Mouse (Mus musculus): ENCODE results near the gene Fam76b. TPM values are rescaled to one million over a fixed set of nuclear protein-coding genes. Genes with fewer than 3 reads are reported as not detected.
A peak's percentile ranks its signal among the peaks of the same experiment; 100 is the strongest.

The Fam76b gene
- total and polyA plus RNA-seq, 2 experiments from 2014 or later = 13.3 to 43.1 TPM

- Histone ChIP-seq H3K9me3 (ENCODE audit: low read length) (no peaks in the 10 kb centered on the region), H3K9ac (0 out of 2 replicates have a peak overlapping the region, but pooled peaks have one; percentile 18), H3K36me3 (ENCODE audit: insufficient read depth) (no peaks in the 10 kb centered on the region), H3K4me3 (ENCODE audit: low read depth, low read length) (no peak overlapping the region), H3K4me1 (ENCODE audit: insufficient read depth) (peaks cover 4% of the 10 kb centered on the region), H3K27me3 (ENCODE audit: insufficient read depth, low read length) (no peaks in the 10 kb centered on the region), H3K4me2 (ENCODE audit: low read depth) (peak overlapping the region; percentile 14; the same call in 1 of the 2 replicates), H3K27ac (ENCODE audit: low read depth, low read length) (no peak overlapping the region)
- TF ChIP-seq CTCF (IDR thresholded peaks at IDR 0.05; ENCODE audit: low read depth) = peak; percentile 88
- ATAC-seq = peak; percentile 88
- 3% methylated on average over 9 of the region's 9 CpGs for WGBS
- peak; percentile 81 for DNase-seq
These were observed 62.1 kb downstream of the Fam76b start for GRCm38 (mm10) chr9:13889657-13890056.

GRCm38 (mm10) chr9:13890171-13890570 is 62.7 kb downstream of the Fam76b start:
- peak; percentile 70 for ATAC-seq
- Histone ChIP-seq H3K27ac (ENCODE audit: low read depth, low read length) (no peak overlapping the region), H3K9me3 (ENCODE audit: low read length) (no peaks in the 10 kb centered on the region), H3K4me2 (ENCODE audit: low read depth) (no peak overlapping the region), H3K36me3 (ENCODE audit: insufficient read depth) (no peaks in the 10 kb centered on the region), H3K9ac (no peak overlapping the region), H3K27me3 (ENCODE audit: insufficient read depth, low read length) (no peaks in the 10 kb centered on the region), H3K4me1 (ENCODE audit: insufficient read depth) (peaks cover 4% of the 10 kb centered on the region), H3K4me3 (ENCODE audit: low read depth, low read length) (no peak overlapping the region)
- no peak for TF ChIP-seq CTCF (IDR thresholded peaks at IDR 0.05; ENCODE audit: low read depth)
- no peak for DNase-seq
- 41% methylated on average over 5 of the region's 5 CpGs for WGBS

GRCm38 (mm10) chr9:13891888-13892287 is 64.4 kb downstream of the Fam76b start:
- WGBS = 98% methylated on average over 6 of the region's 6 CpGs
- TF ChIP-seq CTCF (IDR thresholded peaks at IDR 0.05; ENCODE audit: low read depth) = no peak

GRCm38 (mm10) chr9:13893044-13893443 is 65.5 kb downstream of the Fam76b start:
- H3K4me3 ChIP-seq (ENCODE audit: low read depth, low read length) = no peak overlapping the region
- peaks cover 10% of the 10 kb centered on the region for H3K4me1 ChIP-seq (ENCODE audit: insufficient read depth)
- WGBS = 60% methylated on average over 4 of the region's 4 CpGs
- TF ChIP-seq CTCF (IDR thresholded peaks at IDR 0.05; ENCODE audit: low read depth) = no peak
- no peak overlapping the region for H3K4me2 ChIP-seq (ENCODE audit: low read depth)
- H3K36me3 ChIP-seq (ENCODE audit: insufficient read depth) = no peaks in the 10 kb centered on the region
- H3K27ac ChIP-seq (ENCODE audit: low read depth, low read length) = no peak overlapping the region
- no peak for DNase-seq
- H3K27me3 ChIP-seq (ENCODE audit: insufficient read depth, low read length) = no peaks in the 10 kb centered on the region
- H3K9me3 ChIP-seq (ENCODE audit: low read length) = no peaks in the 10 kb centered on the region
- ATAC-seq = no peak
- H3K9ac ChIP-seq = no peak overlapping the region

More at GRCm38 (mm10) chr9:13891888-13892287, 64.4 kb downstream of the Fam76b start:
- Histone ChIP-seq H3K9me3 (ENCODE audit: low read length) (no peaks in the 10 kb centered on the region), H3K4me2 (ENCODE audit: low read depth) (no peak overlapping the region), H3K27ac (ENCODE audit: low read depth, low read length) (no peak overlapping the region), H3K36me3 (ENCODE audit: insufficient read depth) (no peaks in the 10 kb centered on the region), H3K9ac (no peak overlapping the region), H3K27me3 (ENCODE audit: insufficient read depth, low read length) (no peaks in the 10 kb centered on the region), H3K4me1 (ENCODE audit: insufficient read depth) (peaks cover 10% of the 10 kb centered on the region), H3K4me3 (ENCODE audit: low read depth, low read length) (no peak overlapping the region)
- DNase-seq = no peak
- ATAC-seq = no peak

- H3K4me1 ChIP-seq (ENCODE audit: insufficient read depth) = peaks cover 9% of the 10 kb centered on the region
- no peak overlapping the region for H3K9ac ChIP-seq
- WGBS = 78% methylated on average over 8 of the region's 8 CpGs
- H3K27me3 ChIP-seq (ENCODE audit: insufficient read depth, low read length) = no peaks in the 10 kb centered on the region
- H3K36me3 ChIP-seq (ENCODE audit: insufficient read depth) = no peaks in the 10 kb centered on the region
- H3K4me2 ChIP-seq (ENCODE audit: low read depth) = no peak overlapping the region
- ATAC-seq (no peak), DNase-seq (no peak)
- no peaks in the 10 kb centered on the region for H3K9me3 ChIP-seq (ENCODE audit: low read length)
- no peak for TF ChIP-seq CTCF (IDR thresholded peaks at IDR 0.05; ENCODE audit: low read depth)
- H3K27ac ChIP-seq (ENCODE audit: low read depth, low read length) = no peak overlapping the region
- H3K4me3 ChIP-seq (ENCODE audit: low read depth, low read length) = no peak overlapping the region
These were observed 67.0 kb downstream of the Fam76b start for GRCm38 (mm10) chr9:13894491-13894890.

GRCm38 (mm10) chr9:13894936-13895335 is 67.4 kb downstream of the Fam76b start:
- Histone ChIP-seq H3K9me3 (ENCODE audit: low read length) (no peaks in the 10 kb centered on the region), H3K27me3 (ENCODE audit: insufficient read depth, low read length) (no peaks in the 10 kb centered on the region), H3K4me1 (ENCODE audit: insufficient read depth) (peaks cover 6% of the 10 kb centered on the region), H3K4me2 (ENCODE audit: low read depth) (no peak overlapping the region), H3K9ac (no peak overlapping the region), H3K4me3 (ENCODE audit: low read depth, low read length) (no peak overlapping the region), H3K36me3 (ENCODE audit: insufficient read depth) (no peaks in the 10 kb centered on the region), H3K27ac (ENCODE audit: low read depth, low read length) (no peak overlapping the region)
- TF ChIP-seq CTCF (IDR thresholded peaks at IDR 0.05; ENCODE audit: low read depth) = no peak
- WGBS = 87% methylated on average over 7 of the region's 7 CpGs
- no peak for ATAC-seq
- DNase-seq = no peak

- peak overlapping the region; percentile 57; the same call in 1 of the 2 replicates for H3K27ac ChIP-seq (ENCODE audit: low read depth, low read length)
- H3K4me3 ChIP-seq (ENCODE audit: low read depth, low read length) = no peak overlapping the region
- peak; percentile 57 for ATAC-seq
- H3K27me3 ChIP-seq (ENCODE audit: insufficient read depth, low read length) = no peaks in the 10 kb centered on the region
- WGBS = 51% methylated on average over 6 of the region's 6 CpGs
- no peaks in the 10 kb centered on the region for H3K36me3 ChIP-seq (ENCODE audit: insufficient read depth)
- no peak overlapping the region for H3K9ac ChIP-seq
- DNase-seq = peak; percentile 55
- H3K9me3 ChIP-seq (ENCODE audit: low read length) = no peaks in the 10 kb centered on the region
- H3K4me2 ChIP-seq (ENCODE audit: low read depth) = no peak overlapping the region
- no peak for TF ChIP-seq CTCF (IDR thresholded peaks at IDR 0.05; ENCODE audit: low read depth)
- H3K4me1 ChIP-seq (ENCODE audit: insufficient read depth) = peaks cover 6% of the 10 kb centered on the region
These were observed 68.5 kb downstream of the Fam76b start for GRCm38 (mm10) chr9:13896055-13896454.

Data from forebrain, postnatal 0 days (tissue).